Mouse (Mus musculus): ENCODE results near the gene Crim1. TPM values are rescaled to one million over a fixed set of nuclear protein-coding genes. Genes with fewer than 3 reads are reported as not detected.

Crim1 gene
- total RNA-seq, 2 experiments from 2014 or later, result 19.8 to 22.5 TPM

DNA sequence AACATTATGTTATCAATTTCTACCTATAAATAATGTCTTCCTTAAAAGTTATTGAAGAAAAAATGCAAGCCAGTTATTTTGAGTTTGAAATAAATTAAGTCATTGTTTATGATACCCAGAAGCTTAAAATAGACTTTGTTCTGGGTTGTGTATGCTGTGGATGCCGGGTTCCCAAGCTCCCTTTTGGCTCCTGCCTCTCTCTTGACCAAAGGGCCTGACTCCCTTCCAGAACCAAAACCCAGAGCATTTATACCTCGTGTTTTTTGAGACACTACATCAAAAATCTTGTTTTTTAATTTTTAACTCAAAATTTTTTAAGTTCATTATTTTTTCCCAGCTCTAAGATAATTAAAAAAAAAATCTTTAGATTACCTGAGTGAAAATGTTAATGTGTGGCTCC lies 87.3 kb downstream of the Crim1 start:
- no peak for DNase-seq

DNA sequence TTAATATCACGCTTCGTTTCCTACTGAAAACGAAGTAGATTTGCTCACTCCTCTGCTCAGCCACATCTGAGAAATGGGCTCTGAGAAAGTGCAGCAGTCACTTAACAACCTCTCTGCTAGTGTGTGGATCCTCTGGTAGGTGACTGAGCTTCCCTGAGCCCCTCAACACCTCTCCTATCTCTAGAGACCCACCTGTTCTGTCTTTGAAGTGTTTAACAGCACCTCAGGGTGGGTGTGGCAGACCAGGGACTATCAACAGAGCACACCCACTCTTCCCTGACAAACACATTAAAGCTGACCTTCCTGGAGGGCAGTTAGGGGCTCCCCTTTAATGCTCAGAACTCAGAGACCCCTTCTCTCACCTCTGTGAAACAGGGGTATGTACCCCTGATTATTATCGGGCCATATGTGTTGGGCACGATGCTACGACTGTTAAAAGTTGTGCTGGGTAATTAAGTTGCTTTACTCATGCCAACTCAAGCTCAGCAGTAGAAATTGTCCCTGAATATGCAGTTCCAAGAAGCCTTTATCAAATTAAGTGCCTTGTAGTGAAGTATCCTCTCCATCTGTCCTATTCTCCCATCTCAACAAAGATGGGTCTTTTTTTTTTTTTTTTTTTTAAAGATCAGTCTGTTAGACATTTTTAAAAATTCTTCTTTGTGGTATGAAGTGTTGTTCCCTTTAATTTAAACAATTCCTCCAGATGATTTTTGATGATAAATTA lies 90.3 kb downstream of the Crim1 start:
- DNase-seq, result no peak

DNA sequence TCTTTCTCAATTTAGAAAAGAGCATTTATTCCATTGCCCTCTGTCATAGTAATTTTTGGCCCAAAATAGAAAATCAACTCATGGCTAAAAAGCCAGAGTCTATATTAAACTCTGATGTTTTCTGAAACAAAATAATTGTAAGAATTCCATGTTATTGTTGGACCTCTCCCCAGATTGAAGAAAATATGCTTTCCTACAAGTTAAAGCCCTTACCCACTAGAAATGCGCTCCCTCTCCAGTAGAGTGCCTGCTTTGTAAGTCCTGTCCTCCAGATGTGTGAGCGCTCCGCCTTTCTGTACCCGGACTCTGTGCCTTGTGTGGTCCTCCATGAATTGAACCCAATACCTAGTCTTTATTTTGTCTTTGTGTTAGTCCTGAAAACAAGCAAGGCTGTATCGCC lies 91.0 kb downstream of the Crim1 start:
- no peak for DNase-seq

DNA sequence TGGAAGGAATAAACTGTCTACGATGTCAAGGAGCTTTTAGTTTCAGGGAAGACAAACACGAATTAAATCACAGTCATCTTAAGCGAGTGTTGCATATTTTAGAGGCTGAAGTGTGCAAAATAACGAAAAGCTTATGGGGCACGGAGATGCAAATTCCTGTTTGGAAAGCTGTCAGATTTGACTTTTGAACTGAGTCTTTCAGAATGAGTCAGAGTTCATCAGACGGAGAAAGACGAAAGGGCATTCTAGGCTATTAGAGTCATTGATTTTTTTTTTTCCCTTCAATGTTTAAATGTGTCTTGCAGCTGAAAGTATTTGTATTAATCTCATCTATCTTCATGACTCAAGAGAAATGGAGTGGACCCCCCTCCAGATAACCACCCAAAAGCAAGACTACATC lies 92.3 kb downstream of the Crim1 start:
- no peak for DNase-seq

DNA sequence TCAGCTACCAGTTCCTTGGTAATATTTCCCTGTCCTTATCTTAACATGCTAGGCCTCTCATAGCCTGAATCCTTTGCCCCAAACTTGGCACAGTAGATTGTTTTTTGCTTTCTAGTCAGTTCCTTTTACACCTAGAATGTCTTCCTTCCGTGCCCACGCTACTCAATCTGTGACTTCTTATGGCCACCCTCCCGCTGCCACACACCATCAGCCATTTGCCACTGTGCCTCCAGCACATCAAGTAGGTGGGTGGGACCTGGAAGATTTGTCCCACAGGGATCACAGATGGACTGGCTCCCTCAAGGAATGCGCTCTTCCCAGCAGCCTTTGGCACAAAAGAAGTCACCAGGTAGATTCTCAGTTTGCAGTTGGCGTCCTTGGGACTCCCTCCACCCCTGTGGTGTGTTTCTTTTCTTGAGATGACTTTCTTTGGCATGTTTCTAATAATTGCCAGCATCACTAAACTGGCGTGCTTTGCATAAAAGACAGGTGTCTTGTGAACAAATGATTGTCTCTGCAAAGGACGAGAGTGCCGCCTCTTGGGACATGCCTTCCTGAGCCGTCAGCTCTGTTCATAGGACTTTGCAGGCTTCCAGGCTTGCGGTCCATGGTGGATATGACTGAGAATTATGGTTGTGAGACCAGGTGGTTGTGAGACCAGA lies 92.9 kb downstream of the Crim1 start:
- no peak for DNase-seq

DNA sequence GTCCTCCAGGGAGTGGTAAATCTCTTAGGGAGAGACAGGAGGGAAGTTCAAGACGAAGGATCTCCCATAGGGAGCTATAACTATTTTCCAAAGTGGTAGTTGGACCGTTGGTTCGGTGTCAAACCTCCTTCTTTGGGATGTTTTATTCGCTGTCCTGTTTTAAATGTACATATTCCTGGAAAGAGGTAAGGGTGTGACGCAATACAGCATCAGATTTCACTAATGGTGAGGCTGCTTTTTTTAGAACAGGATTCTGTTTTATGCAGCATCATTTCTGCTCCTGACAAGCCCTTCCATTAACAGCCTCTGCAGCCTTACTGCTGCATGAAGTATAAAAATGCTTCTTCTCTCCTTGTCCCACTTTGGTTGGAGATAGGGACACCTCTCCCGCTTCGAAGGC lies 95.9 kb downstream of the Crim1 start:
- no peak for DNase-seq

DNA sequence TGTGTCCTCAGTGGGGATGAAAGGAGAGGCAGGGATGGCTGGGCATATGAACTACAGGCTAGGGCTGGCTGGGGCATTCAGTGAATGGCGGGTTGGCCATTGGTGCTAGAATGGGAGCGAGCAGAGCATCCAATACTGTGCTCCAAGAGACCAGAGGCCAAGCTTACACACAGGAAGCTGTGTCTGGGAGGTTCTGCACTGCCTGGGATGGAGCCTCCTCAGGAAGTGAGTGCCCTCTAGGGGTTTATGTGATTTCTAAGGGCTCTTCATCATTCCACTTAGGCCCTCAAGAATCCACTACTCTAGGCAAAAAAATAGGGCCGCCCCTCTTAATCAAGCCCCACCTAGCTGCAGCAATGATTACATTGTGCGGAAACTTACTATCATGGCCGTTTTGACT lies 98.1 kb downstream of the Crim1 start:
- no peak for DNase-seq

DNA sequence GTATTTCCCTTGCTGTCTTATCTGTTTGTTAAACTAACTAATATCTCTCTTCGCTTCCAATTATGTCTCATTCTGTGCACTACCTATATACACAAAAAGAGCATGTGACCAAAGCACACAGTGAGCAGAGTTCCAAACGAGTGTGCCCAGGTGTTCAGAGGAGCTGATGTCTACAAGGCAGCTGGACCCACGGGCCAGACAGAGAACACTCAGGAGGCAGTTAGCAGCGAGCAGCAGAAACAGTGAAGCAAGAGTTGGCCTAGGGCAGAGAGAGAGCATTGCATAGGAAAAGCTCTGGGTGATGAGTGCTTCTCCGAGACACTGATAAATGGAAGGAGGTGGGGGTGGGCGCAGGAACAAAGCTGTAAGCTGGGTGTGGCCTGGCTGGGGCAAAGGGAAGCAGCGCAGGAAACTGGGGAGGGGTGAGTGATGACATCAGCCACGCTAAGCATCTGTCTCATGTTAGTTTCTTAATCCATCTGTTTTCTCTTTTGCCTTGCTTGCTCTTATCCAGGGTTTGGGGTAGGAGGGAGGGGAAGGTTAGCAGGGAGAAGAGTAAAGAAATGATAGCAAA lies 99.0 kb downstream of the Crim1 start:
- no peak for DNase-seq

DNA sequence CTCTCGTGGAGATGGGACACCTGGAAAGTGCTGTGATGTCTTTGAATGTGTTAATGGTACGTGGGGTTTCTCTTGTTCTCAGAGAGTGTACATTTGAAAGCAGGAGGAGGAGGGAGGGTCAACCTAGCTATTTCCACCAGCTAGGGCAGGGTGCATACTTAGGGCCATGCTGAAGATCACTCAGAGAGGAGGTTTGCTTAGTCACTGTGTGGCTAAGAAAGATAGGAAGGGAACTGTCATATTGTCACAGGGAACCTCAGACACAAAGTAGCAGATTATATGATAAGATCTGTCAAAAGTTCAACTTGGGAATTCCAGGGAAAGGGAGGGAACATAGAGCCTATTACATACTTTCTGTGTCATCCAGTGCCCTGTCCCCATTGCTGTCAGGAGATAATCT lies 103.0 kb downstream of the Crim1 start:
- DNase-seq, result no peak

DNA sequence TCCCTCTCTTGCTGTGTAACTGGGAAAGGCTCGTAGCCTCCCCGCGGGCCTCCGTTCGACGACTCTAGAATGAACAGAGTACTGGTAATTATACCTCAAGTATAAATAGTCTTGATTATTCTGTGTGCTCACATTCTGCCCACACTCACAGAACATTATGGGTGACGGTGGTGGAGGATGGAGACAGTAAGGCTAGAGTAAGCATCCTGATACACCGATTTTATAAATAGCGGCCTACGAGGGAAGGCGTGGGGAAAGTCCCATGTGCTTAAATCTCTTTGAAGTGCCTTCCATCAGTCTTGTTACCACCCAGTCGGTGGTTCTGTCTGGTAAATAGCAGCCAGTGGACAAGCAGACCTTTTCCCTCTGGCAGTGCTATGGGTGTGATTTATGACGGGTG lies 104.0 kb downstream of the Crim1 start:
- DNase-seq, result no peak

DNA sequence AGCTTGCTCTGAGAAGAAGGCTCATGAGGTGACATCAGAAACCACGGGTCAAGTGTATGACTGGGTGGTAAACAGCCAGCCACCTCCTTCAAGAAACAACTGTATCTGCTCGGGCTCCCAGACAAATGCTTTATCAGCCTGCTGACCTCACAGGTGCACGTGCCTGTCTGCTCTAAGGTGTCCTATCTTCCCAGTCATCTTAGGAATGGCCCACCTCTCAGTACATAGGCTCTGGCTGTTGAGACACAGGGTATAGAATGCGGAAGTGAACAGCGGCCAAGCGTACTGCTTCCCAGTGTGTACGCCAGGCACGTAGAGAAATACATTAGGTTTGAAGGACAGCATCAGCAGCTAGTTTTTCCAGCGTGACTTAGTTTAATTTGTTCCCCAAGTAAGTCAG lies 106.4 kb downstream of the Crim1 start:
- DNase-seq, result no peak

DNA sequence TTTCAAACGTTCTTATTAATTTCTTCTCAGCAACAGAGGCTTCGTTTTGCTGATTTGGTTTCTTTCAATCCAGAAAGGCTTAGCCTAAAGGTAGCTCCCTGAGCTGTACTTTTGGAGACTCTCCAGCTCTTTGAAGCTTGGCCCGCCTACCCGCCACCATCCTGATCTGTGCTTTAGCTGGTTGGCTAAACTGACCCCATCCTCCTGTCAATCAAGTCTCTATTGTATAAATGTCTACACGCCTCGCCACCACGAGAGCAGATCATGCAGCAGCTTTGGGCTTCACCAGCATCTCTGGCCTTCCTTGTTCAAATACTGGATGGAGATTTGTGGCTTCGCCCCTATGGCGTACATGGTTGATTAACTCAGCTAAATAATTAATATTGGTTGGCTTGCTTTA lies 108.2 kb downstream of the Crim1 start:
- no peak for DNase-seq

DNA sequence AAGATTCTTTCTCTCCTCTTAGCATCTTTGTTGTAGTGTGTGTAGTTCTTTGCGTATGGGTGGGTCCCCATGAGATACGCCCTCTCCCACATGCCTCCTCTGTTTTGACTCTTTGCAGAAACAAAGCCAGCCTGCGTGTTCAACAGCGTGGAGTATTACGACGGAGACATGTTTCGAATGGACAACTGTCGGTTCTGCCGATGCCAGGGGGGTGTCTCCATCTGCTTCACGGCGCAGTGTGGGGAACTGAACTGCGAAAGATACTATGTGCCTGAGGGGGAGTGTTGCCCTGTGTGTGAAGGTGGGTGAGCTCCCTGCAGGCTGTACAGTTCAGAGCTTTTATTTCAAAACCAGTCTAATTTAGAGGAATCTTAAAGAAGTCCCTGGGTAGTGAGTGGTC lies 113.0 kb downstream of the Crim1 start:
- DNase-seq, result no peak

DNA sequence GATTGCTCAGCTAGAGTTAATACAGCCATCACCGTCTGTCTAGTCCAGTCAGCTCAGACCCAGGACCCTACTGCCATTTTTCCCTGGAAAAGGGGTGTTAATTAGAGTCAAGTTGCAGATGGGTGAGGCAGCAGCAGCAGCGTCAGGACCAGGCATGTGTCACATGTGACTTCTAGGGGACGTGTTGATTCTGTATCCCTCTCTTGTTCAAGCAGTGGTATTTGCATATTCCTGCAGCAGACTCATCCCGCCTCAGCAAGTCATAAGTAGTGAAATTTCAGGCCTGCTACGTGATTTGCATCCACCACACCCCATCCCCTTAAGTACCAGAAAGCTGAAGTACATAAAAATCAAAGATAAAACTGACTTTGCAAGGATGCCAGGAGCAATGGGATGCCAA lies 113.6 kb downstream of the Crim1 start:
- no peak for DNase-seq

DNA sequence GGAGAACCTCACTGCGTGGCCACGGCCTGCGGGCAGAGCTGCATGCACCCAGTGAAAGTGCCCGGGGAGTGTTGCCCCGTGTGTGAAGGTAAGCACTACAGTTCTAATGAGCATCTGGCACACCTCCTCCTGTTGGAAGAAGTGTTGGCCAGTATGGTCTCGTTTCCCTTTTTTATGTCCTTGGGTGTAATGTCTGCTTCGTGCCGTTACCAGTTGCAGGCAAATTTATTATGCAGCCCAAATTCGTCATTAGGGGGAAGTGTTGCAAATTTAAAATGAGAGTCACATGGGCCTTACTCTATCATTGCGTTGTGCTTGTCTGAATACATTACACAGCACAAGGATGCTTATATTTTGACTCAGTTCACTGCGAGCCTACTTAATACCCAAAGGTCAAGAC lies 115.6 kb downstream of the Crim1 start:
- no peak for DNase-seq

DNA sequence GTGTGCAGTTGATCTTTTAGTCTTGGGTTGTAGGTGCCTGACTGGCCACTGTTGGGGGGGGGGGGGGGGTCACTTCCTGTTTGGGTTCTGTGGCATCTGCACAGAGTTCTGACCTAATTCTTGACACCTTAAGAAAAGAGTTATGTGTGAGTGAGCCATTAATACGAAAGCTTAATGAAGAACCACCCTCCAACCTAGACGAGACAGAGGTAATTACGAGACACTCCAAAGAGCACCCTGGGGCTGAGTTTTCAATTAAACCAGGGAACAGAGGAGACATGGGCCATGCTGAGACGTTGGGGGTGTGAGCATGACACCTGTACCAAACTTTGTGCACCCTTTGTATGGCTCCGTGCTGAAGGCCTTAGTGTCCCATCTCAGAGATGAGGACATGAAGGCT lies 117.3 kb downstream of the Crim1 start:
- DNase-seq, result no peak

DNA sequence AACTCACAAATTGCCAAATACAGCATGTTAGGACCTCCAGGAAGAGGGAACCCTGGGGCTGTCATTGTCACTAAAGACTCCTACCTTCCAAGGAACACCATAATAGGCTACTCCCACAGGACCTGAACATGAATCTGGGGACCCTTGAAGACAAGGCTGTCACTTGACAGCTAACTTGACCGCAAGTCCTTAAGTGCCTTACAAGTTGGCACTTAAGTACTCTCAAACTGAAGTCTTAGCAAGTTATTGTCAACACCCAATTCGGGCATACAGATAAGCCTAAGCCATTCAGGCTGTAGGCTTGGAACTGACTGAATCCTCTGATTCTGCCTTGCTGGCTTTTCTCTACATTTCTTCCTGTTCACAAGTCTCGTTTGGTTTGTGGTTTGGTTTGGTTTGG lies 118.8 kb downstream of the Crim1 start:
- DNase-seq, result no peak

DNA sequence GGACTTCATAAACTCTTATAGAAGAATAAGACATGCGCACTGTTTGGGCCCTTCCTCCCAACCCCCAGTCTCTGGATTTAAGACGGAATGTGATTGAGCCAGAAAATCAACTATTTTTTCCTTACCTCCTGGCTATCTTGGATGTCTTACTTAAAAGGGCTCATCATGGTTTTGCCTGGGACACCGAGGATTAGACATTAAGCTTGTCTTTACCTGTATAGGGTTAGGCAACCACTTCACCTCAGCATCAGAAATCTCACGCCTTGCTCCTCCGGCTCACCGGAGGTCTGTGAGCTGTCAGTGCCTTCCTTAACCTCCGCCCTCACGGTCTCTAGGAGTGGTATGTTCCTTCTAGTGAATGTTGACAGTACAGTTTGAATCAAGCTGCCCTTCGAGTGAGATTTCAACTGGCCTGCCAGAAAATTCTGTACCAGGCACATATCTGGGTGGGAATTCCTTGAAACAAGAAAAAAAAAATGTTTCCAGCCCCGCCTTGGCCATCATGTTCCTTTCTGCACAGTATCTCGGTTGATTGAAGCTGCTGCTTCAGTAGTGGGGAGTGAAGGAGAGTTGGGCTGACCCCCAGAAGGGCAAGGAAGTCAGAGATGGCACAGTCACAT lies 121.3 kb downstream of the Crim1 start:
- no peak for DNase-seq

DNA sequence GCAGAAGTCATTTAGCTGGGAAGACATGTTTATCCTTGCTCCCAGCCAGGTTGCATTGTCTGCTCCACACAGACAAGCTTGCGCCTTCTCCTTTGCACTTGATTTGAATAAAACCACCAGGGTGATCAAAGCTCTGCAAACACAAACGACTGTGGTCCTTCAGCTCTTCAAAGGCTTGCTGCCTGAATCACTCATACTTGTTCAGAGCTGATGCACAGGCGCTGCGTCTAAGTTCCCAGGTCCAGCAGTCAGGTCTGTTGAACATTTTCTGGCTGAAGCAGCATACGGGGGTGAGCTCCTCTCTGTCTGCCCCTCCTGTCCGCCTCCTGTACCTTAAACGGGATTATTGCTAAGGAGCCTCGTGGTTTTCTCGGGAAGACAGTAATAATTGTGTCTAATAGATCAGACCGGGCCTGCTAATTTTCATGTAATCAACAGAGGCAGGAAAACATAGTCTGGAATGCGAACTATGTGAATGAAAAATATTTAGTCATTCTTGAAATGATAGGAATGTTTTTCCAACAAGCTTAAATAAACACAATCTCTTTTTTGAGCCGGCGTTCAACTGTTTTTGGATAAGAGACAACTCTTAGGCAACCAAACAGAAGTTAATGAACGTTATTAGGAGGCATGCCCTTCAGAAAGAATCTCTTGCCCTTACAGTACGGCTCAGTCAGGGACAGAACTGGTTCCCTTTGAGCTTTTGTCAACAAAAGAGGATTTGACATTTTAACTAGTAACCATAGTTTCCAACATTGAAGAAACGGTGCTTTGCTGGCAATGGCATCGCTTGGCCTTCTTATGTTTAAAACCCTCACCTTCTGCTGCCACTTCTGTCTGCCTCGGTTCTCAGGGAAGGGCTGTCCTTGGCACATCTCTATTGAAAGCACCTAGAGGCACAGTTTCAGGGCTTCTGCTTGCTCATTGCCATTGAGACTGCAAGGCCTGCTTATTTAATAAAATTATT lies 122.6 kb downstream of the Crim1 start:
- DNase-seq, result no peak

DNA sequence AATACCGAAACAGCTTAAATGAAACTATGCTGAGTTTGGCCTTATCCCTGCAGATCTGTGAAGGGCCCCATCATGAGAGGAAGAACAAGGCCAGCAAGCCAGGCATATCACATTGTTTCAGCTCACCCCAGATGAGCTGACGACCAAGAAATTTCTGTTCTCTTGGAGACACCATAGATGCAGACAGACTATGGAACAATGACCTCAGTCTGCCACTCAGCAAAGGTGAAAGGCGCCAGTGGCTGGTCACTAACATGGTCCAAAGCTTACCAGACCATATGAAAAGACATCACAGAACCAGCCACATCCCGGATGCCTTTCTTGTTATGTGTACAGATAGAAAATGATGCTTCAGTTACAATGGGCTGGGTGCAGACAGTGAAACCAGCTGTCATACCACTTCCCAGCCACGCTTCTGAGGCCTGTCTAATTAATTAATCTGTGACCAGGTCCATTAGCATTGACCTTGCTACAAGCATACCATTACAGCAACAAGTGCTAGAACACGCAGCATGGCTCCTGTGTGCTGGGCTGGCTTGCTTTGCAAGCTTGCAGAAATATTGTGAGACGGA lies 125.8 kb downstream of the Crim1 start:
- DNase-seq, result no peak

DNA sequence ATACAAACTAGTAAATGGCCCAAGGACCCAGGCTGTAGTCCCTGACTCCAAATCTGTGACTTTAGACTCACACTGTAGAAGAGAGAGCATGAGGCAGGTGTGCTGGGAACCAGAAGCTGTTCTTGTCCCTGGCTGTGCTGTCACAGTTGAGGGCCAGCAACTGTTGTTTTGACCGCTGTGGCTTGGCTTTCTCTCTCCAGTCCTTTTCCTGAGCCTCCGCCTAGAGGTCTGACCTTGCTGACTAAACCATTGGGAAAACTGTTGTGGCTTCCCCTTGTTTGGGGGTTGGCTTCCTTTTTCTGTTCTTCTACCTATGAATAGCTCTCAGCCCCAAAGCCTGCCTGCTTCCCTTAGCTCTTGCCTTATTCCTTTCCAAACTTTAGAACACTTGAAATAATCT lies 126.3 kb downstream of the Crim1 start:
- no peak for DNase-seq

DNA sequence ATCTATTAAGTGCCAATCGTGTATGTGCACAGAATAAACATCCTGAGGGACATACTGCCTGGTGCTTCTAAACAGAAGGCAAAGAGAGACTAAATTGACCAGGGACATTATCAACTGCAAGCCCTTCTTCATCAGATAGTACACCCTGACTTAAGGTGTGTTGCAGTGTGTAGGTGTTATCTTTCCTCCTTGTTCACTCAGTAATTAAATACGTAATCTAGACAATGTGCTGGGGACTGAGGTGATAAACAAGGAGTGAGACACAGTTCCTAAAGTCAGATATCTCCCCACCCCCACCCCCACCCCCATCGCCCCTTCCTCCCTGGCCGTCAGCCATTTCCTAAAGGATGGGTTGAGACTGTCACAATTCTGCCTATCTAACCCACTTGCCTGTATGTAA lies 127.1 kb downstream of the Crim1 start:
- DNase-seq, result no peak
